Mouse (Mus musculus): ENCODE results near the gene Usp28. TPM values are rescaled to one million over a fixed set of nuclear protein-coding genes. Genes with fewer than 3 reads are reported as not detected.
"Not testable (repeated sequence)": the region's sequence is repeated elsewhere in the genome, so short reads cannot be mapped to it uniquely, and the experiment has no call there.

Gene Usp28
- polyA plus RNA-seq, 1 experiment from 2014 or later: 43.0 TPM

DNA sequence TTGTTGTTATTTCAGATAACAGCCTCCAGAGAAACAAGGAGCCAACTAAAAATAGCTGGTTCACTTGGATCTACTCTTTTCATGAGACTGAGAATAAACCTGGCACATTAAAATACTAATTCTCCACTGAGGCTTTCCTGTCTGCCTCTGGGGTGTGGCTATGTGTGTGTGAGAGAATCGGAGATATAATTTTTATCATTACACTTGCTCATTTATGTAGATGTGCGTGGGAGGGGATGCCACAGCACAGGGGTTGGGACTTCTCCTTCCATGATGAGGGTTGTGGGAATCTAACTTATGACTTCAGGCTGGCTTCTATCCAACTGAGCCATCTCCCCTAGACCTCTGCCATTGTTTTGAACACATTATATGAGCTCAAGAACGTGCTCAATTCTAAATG is 4.4 kb upstream of the Usp28 start:
- ATAC-seq (ENCODE audit: low FRiP score): no peak
- H3K9me3 ChIP-seq (ENCODE audit: control insufficient read depth, low read length): no peaks in the 10 kb centered on the region
- 82% methylated on average over 3 of the region's 3 CpGs for WGBS
- no peak overlapping the region for H3K9ac ChIP-seq (ENCODE audit: low read length)
- no peaks in the 10 kb centered on the region for H3K4me1 ChIP-seq (ENCODE audit: control insufficient read depth, insufficient read depth, low read length)
- H3K4me3 ChIP-seq (ENCODE audit: low read depth, low read length): no peak overlapping the region
- no peak overlapping the region for H3K27ac ChIP-seq (ENCODE audit: low read depth, low read length)
- no peaks in the 10 kb centered on the region for H3K27me3 ChIP-seq (ENCODE audit: control insufficient read depth, insufficient read depth, low read length)
- H3K36me3 ChIP-seq (ENCODE audit: control insufficient read depth, insufficient read depth, low read length): no peaks in the 10 kb centered on the region
- no peak overlapping the region for H3K4me2 ChIP-seq
- no peak for DNase-seq (ENCODE audit: low spot score, missing footprints)

DNA sequence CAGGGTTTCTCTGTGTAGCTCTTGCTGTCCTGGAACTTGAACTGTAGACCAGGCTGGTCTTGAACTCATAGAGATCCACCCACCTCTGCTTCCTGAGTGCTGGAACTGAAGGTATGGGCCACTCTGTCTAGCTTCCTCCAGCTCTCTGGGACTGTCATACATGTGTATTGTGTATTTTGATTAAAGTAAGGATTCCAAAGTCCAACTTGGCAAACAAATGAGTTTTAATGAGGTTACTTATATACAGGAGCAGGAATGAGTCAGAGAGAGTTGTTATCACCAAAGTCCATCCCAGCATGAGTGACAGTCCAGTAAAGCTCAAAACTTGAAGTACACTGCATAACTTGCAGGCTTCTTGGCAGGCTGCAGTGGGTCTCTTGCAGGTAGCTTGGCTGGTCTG is 3.3 kb upstream of the Usp28 start:
- H3K9me3 ChIP-seq (ENCODE audit: control insufficient read depth, low read length): no peaks in the 10 kb centered on the region
- no peak overlapping the region for H3K27ac ChIP-seq (ENCODE audit: low read depth, low read length)
- H3K36me3 ChIP-seq (ENCODE audit: control insufficient read depth, insufficient read depth, low read length): no peaks in the 10 kb centered on the region
- no peaks in the 10 kb centered on the region for H3K27me3 ChIP-seq (ENCODE audit: control insufficient read depth, insufficient read depth, low read length)
- peaks cover 3% of the 10 kb centered on the region for H3K4me1 ChIP-seq (ENCODE audit: control insufficient read depth, insufficient read depth, low read length)
- H3K9ac ChIP-seq (ENCODE audit: low read length): no peak overlapping the region
- DNase-seq (ENCODE audit: low spot score, missing footprints): no peak
- no peak overlapping the region for H3K4me3 ChIP-seq (ENCODE audit: low read depth, low read length)
- H3K4me2 ChIP-seq: no peak overlapping the region
- ATAC-seq (ENCODE audit: low FRiP score): no peak

DNA sequence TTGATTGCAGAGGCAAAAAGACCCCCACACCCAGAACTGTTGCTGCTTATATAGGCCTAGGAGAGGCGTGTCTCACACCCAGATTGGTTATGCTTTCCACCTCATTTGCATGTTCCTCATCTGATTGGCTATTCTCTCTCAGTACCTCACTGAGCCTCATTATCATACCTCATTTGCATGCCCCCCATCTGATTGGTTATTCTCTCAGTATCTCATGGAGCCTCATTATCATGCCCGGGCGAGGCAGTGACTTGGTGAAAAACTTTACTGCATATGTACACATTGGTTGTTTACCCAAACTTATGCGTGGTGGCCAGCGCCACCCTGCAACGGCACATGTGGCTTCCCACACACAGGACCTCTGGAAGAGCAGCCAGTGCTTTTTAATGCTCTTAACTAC is 1.4 kb upstream of the Usp28 start:
- not testable (repeated sequence) for H3K4me2 ChIP-seq; H3K9me3 ChIP-seq (ENCODE audit: control insufficient read depth, low read length); H3K9ac ChIP-seq (ENCODE audit: low read length); H3K4me1 ChIP-seq (ENCODE audit: control insufficient read depth, insufficient read depth, low read length); H3K27me3 ChIP-seq (ENCODE audit: control insufficient read depth, insufficient read depth, low read length); ATAC-seq (ENCODE audit: low FRiP score); H3K27ac ChIP-seq (ENCODE audit: low read depth, low read length); H3K36me3 ChIP-seq (ENCODE audit: control insufficient read depth, insufficient read depth, low read length); DNase-seq (ENCODE audit: low spot score, missing footprints); H3K4me3 ChIP-seq (ENCODE audit: low read depth, low read length)
- WGBS: 94% methylated on average over 6 of the region's 6 CpGs

DNA sequence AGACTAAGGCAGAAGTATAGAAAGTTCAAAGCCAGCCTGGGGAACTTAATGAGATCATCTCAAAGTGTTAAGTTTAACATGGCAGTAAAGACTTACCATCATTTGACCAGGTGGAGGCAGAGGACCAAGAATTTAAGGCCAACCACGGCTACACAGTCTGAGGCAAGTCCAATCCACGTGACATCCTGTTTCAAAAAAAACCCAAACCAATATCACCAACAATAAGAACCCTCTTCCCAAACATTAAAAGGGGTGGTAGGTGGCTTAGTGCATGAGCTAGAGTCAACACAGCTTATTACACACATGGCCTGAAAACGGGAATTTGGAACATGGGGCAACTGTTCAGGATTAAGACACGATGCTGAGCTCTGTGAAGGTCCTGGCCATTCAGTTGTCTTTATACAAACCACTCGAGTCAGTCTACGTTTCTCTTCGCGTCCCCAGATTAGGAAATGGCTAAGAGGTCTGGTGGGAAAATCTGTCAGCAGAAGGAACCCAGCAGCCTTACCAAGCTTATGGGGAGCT is 793 bp upstream of the Usp28 start:
- H3K36me3 ChIP-seq (ENCODE audit: control insufficient read depth, insufficient read depth, low read length): no peaks in the 10 kb centered on the region
- peak overlapping the region; percentile 56 for H3K9ac ChIP-seq (ENCODE audit: low read length)
- ATAC-seq (ENCODE audit: low FRiP score) (peak; percentile 6), DNase-seq (ENCODE audit: low spot score, missing footprints) (no peak)
- 34% methylated on average over 8 of the region's 8 CpGs for WGBS
- H3K9me3 ChIP-seq (ENCODE audit: control insufficient read depth, low read length): no peaks in the 10 kb centered on the region
- H3K27me3 ChIP-seq (ENCODE audit: control insufficient read depth, insufficient read depth, low read length): no peaks in the 10 kb centered on the region
- H3K4me1 ChIP-seq (ENCODE audit: control insufficient read depth, insufficient read depth, low read length): peaks cover 10% of the 10 kb centered on the region
- H3K27ac ChIP-seq (ENCODE audit: low read depth, low read length): peak overlapping the region; percentile 69
- peak overlapping the region; percentile 60 for H3K4me3 ChIP-seq (ENCODE audit: low read depth, low read length)
- peak overlapping the region; percentile 56 for H3K4me2 ChIP-seq

DNA sequence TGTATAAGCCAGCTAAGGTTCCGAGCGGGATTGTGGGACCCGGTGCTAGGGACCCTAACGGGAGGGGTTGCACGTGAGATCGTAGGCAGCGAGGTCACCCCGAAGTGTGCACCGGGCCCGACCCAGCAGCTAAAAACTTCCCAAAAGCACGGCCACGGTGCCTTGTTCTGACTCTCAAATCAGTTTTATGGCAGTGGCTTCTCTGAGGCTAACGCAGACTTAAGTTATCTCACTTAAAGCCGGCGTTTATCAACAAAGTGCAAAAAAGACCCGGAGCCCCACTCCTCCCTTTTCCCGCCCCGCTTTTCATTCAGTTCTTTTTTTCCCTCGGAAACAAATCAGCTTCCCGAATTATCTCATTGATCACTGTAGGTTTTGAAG is 523 bp downstream of the Usp28 start:
- Histone ChIP-seq H3K27me3 (ENCODE audit: control insufficient read depth, insufficient read depth, low read length) (no peaks in the 10 kb centered on the region), H3K36me3 (ENCODE audit: control insufficient read depth, insufficient read depth, low read length) (no peaks in the 10 kb centered on the region), H3K4me3 (ENCODE audit: low read depth, low read length) (peak overlapping the region; percentile 60), H3K9ac (ENCODE audit: low read length) (peak overlapping the region; percentile 74), H3K4me2 (peak overlapping the region; percentile 51), H3K4me1 (ENCODE audit: control insufficient read depth, insufficient read depth, low read length) (peaks cover 10% of the 10 kb centered on the region), H3K9me3 (ENCODE audit: control insufficient read depth, low read length) (no peaks in the 10 kb centered on the region), H3K27ac (ENCODE audit: low read depth, low read length) (peak overlapping the region; percentile 12; the same call in 1 of the 2 replicates)
- DNase-seq (ENCODE audit: low spot score, missing footprints) (peak; percentile 98), ATAC-seq (ENCODE audit: low FRiP score) (no peak)
- WGBS: 0% methylated on average over 20 of the region's 20 CpGs

DNA sequence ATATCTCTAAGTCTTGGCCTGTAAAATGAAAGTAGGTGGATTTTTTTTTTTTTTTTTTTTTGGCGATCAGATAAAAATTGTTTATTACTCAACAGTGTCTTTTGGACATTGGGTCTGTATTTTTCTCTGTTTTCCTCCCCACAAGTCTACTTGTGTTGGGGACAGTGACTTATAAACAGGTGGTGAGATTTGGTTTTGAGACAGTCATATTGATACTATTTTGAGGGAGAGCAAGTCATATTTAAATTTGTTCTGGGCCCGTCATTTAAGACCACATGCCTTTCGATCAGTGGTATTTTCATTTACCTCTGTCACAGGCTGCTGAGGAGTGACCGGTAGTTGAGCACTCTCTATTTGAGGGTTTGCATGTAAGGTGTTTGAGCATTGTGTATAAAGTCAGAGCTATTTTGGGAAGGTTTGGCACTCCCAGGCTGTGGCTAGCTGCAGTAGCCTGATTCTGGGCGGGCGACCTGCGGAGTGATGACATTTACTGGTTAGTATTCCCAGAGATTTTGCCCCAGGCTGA is 1.5 kb downstream of the Usp28 start:
- Histone ChIP-seq H3K27me3 (ENCODE audit: control insufficient read depth, insufficient read depth, low read length) (no peaks in the 10 kb centered on the region), H3K9me3 (ENCODE audit: control insufficient read depth, low read length) (no peaks in the 10 kb centered on the region), H3K4me3 (ENCODE audit: low read depth, low read length) (peak overlapping the region; percentile 19), H3K36me3 (ENCODE audit: control insufficient read depth, insufficient read depth, low read length) (no peaks in the 10 kb centered on the region), H3K27ac (ENCODE audit: low read depth, low read length) (no peak overlapping the region), H3K9ac (ENCODE audit: low read length) (no peak overlapping the region), H3K4me1 (ENCODE audit: control insufficient read depth, insufficient read depth, low read length) (peaks cover 14% of the 10 kb centered on the region), H3K4me2 (peak overlapping the region; percentile 51)
- DNase-seq (ENCODE audit: low spot score, missing footprints) (no peak), ATAC-seq (ENCODE audit: low FRiP score) (no peak)
- 14% methylated on average over 7 of the region's 7 CpGs for WGBS

DNA sequence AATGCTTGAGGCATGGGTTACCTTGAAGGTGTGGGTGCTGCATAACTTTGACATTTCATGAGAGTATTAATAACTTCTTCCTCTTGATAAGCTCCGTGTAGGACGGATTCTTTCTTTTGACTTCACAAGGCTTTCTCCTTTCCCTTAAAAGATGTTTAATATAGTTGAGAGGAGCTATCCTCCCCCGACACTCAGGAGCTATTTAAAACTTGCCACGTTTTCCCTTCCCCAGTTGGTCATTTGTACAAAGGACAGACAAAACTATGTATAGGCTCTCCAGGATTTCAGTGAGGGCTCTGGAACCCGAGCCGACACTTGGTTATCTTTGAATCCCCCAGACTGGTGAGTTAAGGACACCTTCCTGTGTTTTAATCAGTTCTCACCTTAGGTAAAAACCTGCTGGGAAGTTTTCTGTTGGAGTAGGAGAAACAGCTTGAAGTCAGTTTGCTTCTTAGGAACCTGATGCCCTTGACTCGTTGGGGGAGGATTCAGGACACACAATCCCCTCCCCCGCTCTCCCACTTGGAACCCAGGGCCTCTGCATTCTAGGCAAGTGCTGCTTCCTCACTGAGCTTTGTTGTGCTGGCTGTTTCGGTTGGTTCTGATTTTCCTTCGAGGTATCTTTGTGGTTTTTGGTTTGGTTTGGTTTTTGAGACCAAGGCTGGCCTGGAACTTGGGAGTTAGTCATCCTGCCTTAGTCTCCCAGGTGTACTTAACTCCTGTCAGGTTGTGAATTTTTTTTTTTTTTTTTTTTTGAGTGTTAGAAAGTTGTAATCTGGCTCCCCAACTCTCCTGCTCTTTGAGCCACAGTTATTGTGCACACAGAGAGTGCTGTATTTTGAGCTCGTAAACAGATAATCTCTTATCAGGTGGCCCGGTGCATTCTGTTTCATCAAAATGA is 2.3 kb downstream of the Usp28 start:
- H3K27me3 ChIP-seq (ENCODE audit: control insufficient read depth, insufficient read depth, low read length): no peaks in the 10 kb centered on the region
- no peaks in the 10 kb centered on the region for H3K36me3 ChIP-seq (ENCODE audit: control insufficient read depth, insufficient read depth, low read length)
- no peaks in the 10 kb centered on the region for H3K9me3 ChIP-seq (ENCODE audit: control insufficient read depth, low read length)
- H3K4me2 ChIP-seq: peak overlapping the region; percentile 51
- no peak overlapping the region for H3K27ac ChIP-seq (ENCODE audit: low read depth, low read length)
- H3K4me3 ChIP-seq (ENCODE audit: low read depth, low read length): peak overlapping the region; percentile 19
- ATAC-seq (ENCODE audit: low FRiP score) (no peak), DNase-seq (ENCODE audit: low spot score, missing footprints) (peak; percentile 88)
- 26% methylated on average over 12 of the region's 12 CpGs for WGBS
- no peak overlapping the region for H3K9ac ChIP-seq (ENCODE audit: low read length)
- H3K4me1 ChIP-seq (ENCODE audit: control insufficient read depth, insufficient read depth, low read length): peaks cover 14% of the 10 kb centered on the region

DNA sequence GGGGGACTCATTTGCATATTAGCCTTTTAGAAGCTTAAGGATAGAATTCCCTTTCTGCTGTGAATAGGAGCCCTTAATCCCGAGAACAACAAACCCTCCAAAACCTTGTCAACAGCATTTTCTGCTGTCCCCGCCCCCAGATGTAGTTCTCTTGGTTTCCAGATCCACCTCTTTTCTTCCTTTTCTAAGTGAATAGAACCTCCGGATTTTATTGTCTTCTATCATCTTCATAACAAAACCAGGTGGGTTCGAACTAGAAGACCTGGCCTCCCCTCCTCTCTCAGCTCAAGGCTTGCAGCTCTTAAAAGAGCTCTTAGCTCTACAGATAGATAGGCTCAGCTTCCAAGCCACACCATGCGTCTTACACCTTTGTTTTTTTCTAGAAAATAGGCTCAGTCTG is 6.5 kb downstream of the Usp28 start:
- no peak overlapping the region for H3K4me3 ChIP-seq (ENCODE audit: low read depth, low read length)
- no peak for ATAC-seq (ENCODE audit: low FRiP score)
- H3K27me3 ChIP-seq (ENCODE audit: control insufficient read depth, insufficient read depth, low read length): no peaks in the 10 kb centered on the region
- H3K9ac ChIP-seq (ENCODE audit: low read length): no peak overlapping the region
- peaks cover 12% of the 10 kb centered on the region for H3K4me1 ChIP-seq (ENCODE audit: control insufficient read depth, insufficient read depth, low read length)
- H3K36me3 ChIP-seq (ENCODE audit: control insufficient read depth, insufficient read depth, low read length): peaks cover 6% of the 10 kb centered on the region; the same call in 1 of the 2 replicates
- H3K9me3 ChIP-seq (ENCODE audit: control insufficient read depth, low read length): no peaks in the 10 kb centered on the region
- 32% methylated on average over 5 of the region's 5 CpGs for WGBS
- H3K27ac ChIP-seq (ENCODE audit: low read depth, low read length): no peak overlapping the region
- DNase-seq (ENCODE audit: low spot score, missing footprints): no peak
- H3K4me2 ChIP-seq: no peak overlapping the region

DNA sequence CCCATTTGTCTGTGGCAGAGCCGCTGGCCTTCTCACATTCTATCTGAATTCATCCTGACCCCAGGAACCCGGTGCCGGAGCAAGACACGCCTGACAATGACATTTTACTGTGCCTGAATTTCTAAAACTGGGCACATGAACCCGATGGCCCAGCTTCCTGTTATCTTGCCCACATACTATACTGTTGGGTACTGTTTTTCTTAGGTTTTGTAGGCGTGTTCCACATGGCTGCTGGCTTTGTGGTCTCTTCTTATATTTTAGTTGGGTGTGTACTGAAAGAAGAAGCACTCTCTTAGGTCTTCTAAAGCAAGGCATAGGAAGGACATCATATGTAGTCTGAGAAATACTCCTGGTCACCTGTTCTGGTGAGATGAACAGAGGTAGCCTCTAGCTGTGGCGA is 9.6 kb downstream of the Usp28 start:
- Histone ChIP-seq H3K4me3 (ENCODE audit: low read depth, low read length) (no peak overlapping the region), H3K9ac (ENCODE audit: low read length) (no peak overlapping the region), H3K4me1 (ENCODE audit: control insufficient read depth, insufficient read depth, low read length) (peaks cover 4% of the 10 kb centered on the region), H3K36me3 (ENCODE audit: control insufficient read depth, insufficient read depth, low read length) (peaks cover 6% of the 10 kb centered on the region; the same call in 1 of the 2 replicates), H3K9me3 (ENCODE audit: control insufficient read depth, low read length) (no peaks in the 10 kb centered on the region), H3K27me3 (ENCODE audit: control insufficient read depth, insufficient read depth, low read length) (no peaks in the 10 kb centered on the region), H3K27ac (ENCODE audit: low read depth, low read length) (no peak overlapping the region), H3K4me2 (no peak overlapping the region)
- ATAC-seq (ENCODE audit: low FRiP score) (no peak), DNase-seq (ENCODE audit: low spot score, missing footprints) (no peak)
- WGBS: 93% methylated on average over 7 of the region's 7 CpGs

Measured in midbrain, embryonic 11.5 days (tissue).